Comparison of ENCODE assay signal across 11 mouse cellular contexts in genomic region chr6:50618273-50618672, GRCm38 (mm10). TPM values are rescaled to one million over a fixed set of nuclear protein-coding genes. Genes with fewer than 3 reads are reported as not detected.
"Had no signal": no experiment of that assay in that cellular context is flagged by ENCODE, and none has a peak within 500 bp of the region (broad histone marks: within the 10 kb centered on the region; RNA-seq: fewer than 3 reads in every experiment).

No protein-coding gene starts in this region.

RNA-seq across cellular contexts. Expression of gene 4921507P07Rik, which starts 21.8 kb away (rescaled TPM):
- total RNA-seq: liver, adult 2 months had no signal

RNA-seq across cellular contexts. Expression of gene Npvf, which starts 36.0 kb away (rescaled TPM):
- total RNA-seq: layer of hippocampus, adult 8-10 months; layer of hippocampus, postnatal 14 days; left cerebral cortex, adult 18-20 months; left cerebral cortex, postnatal 4 days; liver, adult 2 months had no signal
- polyA plus RNA-seq: liver, adult 2 months; liver, embryonic 15.5 days; lung, embryonic 15.5 days; midbrain, embryonic 11.5 days; neural tube, embryonic 13.5 days; spleen, adult 2 months; stomach, embryonic 15.5 days had no signal
